Mouse (Mus musculus) regulatory T cell (primary cell): ENCODE data around the gene Zfp867.

Experiments
- in situ Hi-C: fragments of 300-600 bp; cut with MboI, MseI; formaldehyde crosslinking; loops from one replicate; pipeline ENCODE4 v1.15.1; 2025; ENCODE audit warnings: high pct_unique_total_duplicates

Gene Zfp867

DNA sequence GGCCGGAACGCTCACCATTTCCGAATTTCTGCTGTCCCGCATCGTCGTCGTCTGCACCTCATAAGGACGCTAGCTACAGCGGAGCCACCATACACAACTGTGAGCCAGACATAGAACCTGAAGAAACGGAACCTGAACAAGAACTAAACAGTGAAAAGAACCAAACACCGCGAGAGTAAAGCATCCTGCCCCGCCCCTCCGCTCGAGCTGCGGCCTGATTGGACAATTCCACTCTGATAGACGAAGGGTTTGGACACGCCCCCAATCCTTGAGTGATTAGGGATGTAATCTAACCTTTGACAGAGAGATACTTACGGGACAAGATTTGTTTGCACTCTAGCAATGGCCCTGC, at the start of gene Zfp867:
Gene Zfp867, minus strand, starts transcription at position 149 of the 352 bp plus-strand sequence.
- in situ Hi-C loops = no loop called here

DNA sequence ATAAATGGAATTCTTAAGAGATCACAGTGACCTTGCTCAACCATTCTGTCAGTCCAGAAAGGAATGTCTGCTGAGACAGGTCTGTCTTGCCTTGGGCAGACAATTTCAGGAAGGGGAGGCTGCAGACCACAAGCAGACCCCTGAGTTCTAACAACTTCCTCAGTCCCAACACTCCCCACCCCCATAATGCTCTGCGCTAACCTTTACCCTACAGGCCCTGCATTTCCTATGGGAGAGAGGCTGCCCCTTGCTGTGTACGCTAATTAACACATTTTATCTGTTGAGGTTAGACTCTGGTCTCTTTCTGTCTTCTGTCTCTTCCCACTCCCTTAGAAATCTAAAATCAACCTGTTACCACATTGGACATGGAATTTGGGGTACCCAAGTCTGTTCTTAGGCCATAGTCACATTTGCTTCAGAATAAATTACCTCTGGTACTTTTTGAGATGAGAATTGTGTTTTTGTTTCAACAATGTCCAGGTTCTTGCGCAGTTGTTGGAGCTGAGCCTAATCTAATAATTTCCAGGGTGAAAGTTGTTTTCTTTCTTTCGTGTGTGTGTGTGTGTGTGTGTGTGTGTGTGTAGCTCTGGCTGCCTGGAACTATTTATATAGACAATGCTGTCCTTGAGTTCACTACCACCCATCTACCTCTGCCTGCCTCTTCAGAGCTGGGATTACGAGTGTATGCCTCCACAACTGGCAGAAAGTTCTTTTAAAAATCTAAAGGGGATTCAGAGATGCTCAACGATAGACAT, 47.6 kb upstream of the Zfp867 start:
- in situ Hi-C loops = loop anchor here (10.0 kb wide), 1 partner anchor 1445 kb away; no protein-coding TSS in a partner anchor

DNA sequence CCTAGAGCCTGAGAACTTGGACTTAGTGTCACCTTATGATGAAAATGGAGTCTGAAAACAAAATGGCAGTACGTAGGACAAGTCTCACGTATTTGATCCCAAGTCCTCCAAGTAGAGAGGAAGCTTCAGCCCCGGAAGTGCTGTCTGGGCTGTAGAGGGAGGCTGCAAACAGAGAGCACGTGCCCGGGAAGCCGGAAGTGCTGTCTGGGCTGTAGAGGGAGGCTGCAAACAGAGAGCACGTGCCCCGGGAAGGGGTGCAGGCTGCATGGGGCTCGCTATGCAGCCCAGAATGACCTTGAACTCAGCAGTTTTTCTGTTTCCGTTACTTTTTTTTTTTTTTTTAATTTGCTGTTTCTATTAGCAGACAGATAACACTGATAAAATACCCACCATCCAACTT, 46.0 kb upstream of the Zfp867 start:
- in situ Hi-C loops = loop anchor here (10.0 kb wide), 1 partner anchor 1447 kb away; no protein-coding TSS in a partner anchor

DNA sequence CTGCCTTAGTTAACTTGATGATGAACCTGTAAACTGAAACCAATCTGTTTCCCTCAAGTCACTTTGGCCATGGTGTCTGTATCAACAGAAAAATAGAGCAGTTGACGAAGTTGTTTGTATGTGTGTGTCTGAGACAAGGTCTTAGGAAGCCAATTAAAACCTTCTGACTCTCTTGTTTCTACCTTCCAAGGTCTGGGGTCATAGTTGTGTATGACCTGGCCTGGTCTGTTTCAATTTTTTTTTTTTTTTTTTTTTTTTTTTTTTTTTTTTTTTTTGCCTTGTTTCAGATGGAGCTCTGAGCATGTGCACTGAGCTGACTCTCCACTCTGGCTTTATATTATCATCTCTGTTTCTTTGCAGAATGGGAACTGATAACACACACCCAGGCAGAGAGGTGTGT, 45.2 kb upstream of the Zfp867 start:
- in situ Hi-C loops = loop anchor here (10.0 kb wide), 1 partner anchor 1447 kb away; no protein-coding TSS in a partner anchor

DNA sequence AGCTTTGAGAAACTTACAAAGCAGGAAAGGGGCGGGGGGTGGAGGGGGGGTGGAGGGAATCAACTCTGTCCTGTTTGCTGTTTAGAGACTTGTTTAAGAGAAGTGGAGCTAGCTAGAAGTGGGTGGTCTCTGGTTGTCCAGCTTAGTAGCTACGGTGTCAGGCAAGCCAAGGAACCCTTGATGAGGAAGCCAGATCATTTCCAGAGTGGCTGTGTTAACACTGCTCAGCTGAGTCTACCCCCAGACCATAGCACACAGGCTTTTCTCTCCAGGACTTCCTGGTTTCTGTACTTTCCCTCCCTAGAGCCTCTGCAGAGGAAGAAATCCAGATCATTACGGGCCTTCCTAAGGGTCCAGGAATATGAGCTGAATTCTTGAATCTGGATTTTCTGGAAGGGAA, 42.5 kb upstream of the Zfp867 start:
- in situ Hi-C loops = loop anchor here (10.0 kb wide), 1 partner anchor 1450 kb away; no protein-coding TSS in a partner anchor

DNA sequence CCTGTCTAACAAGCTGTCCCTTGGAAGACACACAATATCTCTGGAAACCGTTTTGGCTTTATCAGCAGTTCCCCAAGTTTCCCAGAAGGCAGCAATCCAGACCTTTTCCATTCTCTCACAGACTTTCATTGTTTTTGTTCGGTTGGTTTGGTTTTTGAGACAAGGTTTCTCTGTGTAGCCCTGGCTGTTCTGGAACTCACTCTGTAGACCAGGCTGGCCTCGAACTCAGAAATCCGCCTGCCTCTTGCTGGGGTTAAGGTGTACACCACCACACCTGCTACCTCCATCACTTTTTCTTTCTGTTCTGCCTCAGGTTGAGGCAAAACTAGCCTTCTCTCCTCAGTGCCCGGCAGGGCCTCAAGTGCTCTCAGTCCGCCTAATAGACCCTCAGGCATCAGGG, 42.1 kb upstream of the Zfp867 start:
- in situ Hi-C loops = loop anchor here (10.0 kb wide), 1 partner anchor 1450 kb away; no protein-coding TSS in a partner anchor

DNA sequence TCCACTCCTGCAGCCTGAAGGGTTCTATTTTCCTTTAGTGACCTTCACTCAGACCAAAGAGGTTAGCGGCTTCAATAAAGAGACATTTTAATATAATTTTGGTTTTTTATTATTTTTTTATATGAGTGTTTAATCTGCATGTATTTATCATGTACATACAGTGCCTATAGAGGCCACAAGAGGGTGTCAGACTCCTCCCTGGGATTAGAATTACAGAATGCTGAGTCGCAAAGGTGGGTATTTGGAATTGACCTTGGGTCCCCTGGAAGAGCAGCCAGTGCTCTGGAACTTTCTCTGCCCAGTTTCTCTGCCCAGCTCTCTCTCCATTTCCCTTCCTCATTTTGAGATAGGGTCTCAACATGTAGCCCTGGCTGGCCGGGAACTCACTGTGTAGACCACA, 41.3 kb upstream of the Zfp867 start:
- in situ Hi-C loops = loop anchor here (10.0 kb wide), 1 partner anchor 1451 kb away; no protein-coding TSS in a partner anchor

DNA sequence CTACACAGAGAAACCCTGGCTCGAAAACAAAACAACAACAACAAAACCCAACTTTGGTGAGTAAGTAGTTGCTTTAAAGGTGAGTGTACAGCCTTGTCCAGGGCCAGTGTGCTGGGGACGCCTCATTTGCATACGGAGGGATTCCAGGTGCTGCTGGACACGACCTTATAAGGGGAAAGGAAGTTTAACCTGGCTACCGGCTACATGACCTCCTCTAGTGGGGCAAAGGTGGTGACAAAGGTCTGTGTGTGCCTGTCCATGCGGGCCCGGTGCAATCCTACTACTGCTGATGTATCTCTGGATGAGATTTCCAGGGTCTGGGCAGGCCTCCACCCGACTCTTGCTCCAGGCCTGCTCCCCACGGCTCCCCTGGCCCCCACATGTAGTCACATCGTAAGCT, 40.5 kb upstream of the Zfp867 start:
- in situ Hi-C loops = loop anchor here (10.0 kb wide), 1 partner anchor 1452 kb away; no protein-coding TSS in a partner anchor

DNA sequence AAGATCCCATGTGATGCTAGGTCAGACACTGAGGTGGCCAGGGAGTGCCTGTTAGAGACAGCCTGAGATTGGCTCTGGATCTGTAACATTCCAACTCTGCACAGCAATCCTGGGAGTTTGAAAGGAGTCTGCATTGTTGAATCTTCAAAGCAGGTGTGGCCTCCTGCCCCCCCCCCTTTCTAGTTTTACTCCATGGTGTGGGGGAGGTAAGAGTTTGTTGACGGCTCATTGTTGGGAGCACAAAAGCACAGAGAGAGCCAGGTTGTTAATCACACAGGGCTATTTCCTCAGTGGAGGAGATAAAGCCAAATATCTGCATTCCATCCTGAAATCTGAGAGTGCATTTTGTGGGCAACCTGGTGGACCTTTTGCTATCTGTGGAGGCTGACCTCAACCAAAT, 39.3 kb upstream of the Zfp867 start:
- in situ Hi-C loops = loop anchor here (10.0 kb wide), 1 partner anchor 1453 kb away; no protein-coding TSS in a partner anchor

DNA sequence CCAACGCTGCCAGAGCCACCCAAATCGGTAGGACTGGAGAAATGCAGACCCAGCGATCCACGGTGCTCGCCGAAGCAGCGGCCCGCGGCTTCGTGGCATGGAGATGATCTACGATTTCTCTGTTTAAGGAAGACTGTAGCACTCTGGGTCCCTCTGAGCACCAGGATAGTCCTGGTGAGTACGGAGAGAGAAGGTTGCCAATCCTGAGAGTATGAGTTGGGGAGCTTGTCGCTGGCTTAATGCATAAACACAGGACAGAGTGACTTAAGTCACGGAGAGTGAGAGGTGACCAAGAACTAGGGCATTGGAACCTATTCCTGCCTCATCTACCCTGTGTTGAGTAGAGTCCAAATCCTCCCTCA, 34.4 kb upstream of the Zfp867 start:
- in situ Hi-C loops = no loop called here

DNA sequence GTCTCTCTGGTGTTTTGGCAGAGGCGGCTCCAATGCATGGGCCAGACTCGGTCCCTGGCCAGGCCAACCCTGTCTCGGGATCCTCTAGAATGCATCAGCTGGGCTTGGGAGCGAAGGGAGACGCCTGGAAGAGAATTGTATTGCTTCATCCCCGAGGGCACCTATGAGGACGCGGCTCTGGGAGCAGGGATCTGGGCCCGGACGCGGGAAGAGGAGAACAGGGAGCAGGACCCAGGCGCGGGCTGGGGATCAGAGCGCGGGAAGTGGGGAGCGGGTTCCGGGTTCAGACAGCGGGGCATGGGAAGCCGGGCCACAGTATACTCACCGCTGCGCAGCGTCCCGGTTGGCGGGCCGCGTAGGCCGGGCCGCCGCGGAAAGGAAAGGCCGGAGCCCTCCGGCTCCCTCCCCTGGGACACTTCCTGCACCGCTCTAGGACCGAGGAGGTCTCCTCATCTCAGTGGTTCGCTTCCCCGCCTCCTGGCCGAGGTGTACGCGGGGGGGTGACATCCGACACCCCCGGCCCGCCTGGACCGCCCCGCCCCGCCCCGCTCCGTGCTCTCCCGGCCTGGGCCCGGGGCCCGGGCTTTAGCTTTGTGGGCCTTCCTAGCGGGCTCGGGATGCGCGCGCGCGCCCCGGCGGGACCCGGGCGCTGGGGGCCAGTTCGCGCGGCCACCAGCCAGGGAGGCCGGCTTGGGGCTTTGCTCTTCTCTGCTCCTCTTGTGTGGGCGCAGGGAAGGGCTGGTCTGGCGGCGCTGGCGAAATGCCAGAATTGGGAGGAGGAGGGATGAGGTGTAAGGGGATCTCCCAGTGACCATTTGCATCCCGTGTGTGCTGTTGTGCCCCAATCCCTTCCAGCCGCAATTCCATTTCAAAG, 33.8 kb upstream of the Zfp867 start:
- in situ Hi-C loops = no loop called here

DNA sequence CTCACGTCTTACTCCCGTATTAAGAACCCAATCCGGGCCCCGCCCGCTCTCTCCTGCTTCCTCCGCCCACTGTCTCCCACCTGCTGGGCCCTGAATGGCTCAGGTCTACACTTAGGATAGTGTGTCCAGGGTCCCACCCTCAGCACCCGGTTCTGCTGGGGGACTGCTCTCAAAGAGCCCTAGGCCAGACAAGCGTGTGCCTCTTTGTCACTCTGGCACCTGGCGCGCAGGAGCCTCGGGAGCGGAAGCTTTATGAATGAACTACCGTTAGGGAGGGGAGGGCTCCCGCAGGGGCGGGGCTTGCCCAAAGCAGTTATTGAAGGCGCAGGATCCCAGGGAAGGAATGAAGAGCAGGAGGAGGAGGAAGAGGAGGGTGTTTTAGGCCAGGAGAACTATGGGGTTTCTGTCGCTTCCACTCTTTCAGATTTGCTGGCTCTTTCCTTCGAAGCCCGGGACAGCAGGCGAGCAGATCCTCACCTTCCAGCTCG, 33.1 kb upstream of the Zfp867 start:
- in situ Hi-C loops = no loop called here

DNA sequence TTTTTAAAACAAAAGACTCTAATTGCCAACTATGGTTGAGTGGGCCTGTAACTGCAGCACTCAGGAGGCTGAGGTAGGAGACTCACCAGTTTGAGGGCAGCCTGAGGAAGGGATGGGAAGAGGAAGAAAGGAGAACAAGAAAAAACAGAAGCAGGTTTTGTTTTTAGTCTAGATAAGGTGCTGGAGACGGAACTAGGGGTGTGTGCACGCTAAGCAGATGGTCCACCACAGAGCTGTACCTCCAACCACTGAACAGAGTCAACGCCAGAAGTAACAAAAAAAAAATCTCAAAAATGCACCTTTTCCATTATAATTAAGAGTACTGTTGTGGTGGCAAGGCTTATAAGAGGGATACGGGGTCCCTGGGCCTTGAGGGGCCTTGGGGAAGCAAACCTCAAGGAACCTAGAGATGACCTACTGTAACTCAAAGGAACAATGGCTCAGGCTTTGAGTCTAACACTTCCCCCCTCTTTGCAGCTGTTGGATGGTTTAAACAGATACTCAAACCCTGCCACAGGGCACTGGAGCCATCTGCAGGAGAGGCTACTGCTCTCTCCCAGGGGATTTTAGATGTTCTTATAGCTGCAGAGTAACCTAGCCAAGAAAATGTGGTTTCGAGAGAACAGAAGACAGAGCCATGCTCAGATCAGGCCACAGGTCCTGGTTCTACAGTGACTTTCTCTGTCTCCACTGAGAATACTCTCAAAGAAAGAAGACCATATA, 29.9 kb upstream of the Zfp867 start:
- in situ Hi-C loops = no loop called here

DNA sequence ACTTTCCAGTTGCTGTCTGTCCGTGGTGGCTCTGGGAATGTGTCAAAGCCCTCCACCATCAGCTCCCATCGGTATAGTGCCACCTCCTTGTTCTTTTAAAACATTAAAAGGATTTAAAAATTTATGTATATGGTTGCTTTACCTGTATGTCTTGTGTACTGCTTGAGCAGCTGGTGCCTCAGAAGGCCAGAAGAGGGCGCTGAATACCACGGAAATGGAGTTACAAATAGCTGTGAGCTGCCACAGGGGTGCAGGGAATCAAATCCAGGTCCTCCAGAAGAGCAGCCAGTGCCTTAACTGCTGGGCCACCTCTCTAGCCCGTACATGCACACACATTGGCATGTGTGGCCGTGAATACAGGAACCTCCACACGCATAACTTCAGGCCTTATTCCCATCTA, 25.5 kb upstream of the Zfp867 start:
- in situ Hi-C loops = no loop called here

DNA sequence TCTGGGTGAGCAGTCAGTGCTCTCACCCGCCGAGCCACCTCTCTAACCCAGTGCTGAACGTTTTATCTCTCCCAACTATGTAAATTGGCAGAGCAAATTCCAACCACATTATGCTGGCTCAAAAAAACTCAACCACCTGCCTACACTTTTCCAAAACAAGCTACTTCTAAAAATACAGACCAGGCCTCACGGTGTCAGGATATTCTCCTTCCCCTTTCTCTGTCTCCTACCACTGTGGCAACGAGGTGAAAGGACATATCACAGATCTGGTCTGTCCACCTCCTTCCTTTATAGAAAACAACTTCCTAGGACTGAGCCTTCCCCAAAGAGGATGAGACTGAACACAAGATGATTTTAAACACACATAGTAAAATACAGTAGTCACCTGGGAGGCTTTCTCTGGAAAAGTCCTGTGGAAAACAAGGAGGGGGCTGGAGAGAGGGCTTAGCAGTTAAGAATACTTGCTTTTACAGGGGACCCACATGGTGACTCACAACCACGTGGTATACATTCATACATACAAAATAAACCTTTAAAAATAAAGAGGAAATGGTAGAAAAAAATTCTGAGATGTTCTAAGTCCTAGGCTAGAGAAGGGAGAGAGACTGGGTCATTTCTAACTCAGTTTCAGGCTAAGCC, 24.5 kb upstream of the Zfp867 start:
- in situ Hi-C loops = no loop called here

DNA sequence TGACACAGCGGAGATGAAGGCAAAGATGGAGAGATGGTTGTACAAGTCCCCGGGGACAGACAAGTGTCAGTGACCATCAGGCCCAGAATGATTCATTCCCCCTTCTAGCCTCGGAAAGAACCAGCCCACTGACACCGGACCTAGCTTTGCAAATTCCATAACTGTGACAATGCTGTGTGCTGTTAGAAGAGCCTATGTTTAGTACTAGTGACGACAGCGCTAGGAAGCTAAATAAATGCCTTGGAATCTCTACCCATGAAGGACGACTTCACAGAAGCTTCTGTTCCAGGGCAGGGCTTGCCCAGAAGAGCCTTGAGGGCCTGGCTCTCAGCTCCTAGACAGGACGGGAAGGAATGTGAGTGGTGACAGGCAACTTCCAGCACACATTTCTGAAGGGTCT, 13.9 kb upstream of the Zfp867 start:
- in situ Hi-C loops = no loop called here

DNA sequence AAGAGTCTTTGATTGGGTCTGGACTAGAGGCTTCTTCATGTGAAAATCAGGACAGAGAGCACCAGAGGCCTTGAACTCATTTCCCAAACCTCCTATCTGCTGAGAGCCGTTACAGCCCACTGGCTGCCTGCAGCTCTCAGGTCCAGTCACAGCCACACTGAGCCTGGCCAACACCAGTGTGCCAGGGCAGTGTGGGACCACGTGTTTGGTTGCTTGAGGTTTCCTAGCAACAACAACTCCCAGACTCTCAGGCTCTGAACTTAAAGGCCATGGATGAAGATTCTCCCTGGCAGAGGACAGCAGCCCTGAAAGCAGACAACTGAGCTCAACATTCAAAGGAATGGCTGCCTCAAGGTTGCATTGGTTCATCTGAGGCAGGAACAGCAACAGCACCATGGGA, 13.4 kb upstream of the Zfp867 start:
- in situ Hi-C loops = no loop called here

DNA sequence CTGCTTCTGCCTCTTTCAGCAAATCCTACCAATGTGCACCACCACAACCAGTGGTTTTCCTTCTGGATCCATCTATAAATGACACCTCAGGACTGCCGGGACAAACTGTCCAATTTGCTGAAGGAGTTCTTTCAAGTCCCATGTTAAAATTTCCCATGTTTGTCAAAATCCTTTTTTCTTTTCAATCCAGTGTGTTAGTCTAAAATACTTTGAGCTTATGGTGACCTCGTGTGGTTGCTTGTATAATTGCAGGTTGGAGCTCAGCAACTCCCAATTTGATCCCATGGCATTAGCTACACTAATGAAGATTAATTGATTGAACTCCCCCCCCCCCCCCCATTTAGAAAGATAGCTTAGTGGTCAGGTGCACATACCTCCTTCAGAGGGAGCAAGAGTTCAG, 10.9 kb upstream of the Zfp867 start:
- in situ Hi-C loops = loop anchor here (5.0 kb wide), 2 partner anchors 181 to 251 kb away; no protein-coding TSS in a partner anchor

DNA sequence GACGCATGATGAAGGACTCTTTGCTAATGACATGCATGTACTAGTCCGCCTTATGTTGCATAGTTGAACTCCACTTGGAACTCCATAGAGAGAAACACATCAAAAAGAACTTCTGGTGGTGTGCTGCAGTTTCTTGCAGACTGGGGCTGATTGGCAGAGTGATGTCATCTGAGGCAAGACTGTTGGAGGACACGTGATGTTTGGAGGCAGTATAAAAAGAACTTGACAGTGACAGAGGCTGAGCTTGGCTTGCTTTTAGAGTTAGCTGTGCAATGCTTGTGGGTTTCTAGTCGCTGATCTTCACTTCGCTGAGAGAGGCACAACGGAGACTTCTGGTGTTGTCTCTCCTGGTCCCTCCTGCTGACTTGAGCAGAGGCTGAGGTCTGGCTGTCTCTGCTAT, 5.0 kb upstream of the Zfp867 start:
- in situ Hi-C loops = no loop called here

DNA sequence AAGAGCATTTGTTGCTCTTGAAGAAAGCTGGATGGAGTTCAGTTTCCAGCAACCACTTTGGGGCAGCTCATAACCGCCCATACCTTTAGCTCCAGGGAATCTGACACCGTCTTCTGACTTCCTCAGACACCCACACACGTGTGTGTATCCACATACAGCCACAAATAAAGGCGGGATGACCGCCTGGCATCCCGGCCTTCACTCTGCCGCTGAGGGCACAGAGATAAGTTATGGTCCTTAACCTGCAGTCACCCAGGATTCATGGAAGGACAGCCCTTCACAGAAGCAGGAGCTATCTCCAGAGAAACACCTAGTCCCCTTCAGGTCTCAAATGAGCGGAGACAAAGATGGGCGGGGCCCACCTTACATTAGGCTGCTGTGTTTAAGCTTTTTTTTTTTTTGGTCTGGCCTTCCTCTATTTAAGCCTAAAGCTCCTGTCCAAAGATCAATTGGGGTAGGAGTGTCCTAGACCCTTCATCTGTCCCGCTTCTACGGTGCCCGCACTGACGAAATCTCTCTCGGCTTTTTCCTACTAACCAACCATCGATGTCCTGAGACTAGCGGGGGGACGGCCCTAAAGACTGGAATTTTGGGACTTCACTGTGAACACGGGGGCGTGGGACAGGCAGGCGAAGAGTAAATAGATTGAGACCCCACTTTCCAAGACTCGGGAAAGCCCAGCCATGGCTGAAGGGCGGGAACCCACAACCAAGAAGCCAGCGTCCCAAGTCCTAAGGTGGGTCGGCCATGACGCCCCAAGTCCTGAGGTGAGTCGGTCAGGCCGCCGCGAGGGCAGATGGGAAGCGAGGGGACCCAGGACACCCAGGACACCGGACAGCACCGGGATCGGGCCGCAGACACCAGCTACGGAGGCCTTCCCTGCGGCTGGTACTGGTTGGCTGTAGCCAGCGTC, 605 bp downstream of the Zfp867 start:
- in situ Hi-C loops = no loop called here
